Mouse (Mus musculus): ENCODE results near the gene Fam186b.
A peak's percentile ranks its signal among the peaks of the same experiment; 100 is the strongest.

Gene Fam186b

DNA sequence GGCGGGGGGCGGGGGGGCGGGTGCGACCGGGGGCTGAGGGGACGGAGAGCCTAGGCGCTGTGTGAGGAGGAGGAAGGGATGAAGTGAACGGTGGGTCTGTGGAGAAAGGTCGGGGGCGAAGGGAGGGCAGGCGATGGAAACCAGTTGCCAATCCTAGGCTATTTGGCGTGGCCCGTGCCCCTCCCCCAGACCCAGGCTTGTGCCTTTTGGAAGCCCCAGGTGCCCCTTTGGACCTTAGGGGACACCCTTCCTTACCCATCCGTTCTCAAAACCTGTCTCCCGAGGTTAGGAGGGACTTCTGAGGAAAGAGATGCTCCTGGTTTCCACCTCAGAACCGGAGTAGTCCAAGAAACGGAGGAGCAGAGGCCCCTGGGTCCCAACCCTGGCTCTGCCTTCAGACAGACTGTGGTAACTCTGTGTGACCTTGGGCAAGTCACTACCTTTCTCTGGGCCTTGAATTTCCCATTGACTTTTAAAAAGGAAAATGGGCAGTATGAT lies at the start of gene Fam186b:
TSS of gene Fam186b (minus strand) at position 405 of the 498 bp plus-strand sequence.
- peak; percentile 66 to 87 for DNase-seq (ENCODE audit: inconsistent age in 2 of 2, low spot score in 1 of 2)

DNA sequence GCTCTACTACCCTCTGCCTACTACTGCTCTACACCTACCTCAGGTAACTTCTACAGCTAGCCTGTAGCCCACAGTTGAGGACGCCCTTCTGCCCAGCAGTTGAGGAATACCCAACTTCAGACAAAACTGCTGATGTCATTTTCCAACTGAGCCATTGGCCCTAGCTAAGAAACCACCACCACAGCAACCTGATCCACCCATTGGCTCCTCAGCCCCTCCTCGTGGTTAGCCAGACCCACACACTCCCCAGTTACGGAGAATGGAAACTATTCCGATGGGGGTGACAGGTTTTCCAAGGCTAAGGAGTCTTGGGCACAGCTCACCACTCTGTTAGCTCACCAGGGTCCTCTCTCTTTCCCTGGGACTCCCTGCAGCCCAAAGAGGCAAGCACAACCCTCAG lies 49.3 kb upstream of the Fam186b start:
- no peak for DNase-seq (ENCODE audit: inconsistent age in 2 of 2, low spot score in 1 of 2)

DNA sequence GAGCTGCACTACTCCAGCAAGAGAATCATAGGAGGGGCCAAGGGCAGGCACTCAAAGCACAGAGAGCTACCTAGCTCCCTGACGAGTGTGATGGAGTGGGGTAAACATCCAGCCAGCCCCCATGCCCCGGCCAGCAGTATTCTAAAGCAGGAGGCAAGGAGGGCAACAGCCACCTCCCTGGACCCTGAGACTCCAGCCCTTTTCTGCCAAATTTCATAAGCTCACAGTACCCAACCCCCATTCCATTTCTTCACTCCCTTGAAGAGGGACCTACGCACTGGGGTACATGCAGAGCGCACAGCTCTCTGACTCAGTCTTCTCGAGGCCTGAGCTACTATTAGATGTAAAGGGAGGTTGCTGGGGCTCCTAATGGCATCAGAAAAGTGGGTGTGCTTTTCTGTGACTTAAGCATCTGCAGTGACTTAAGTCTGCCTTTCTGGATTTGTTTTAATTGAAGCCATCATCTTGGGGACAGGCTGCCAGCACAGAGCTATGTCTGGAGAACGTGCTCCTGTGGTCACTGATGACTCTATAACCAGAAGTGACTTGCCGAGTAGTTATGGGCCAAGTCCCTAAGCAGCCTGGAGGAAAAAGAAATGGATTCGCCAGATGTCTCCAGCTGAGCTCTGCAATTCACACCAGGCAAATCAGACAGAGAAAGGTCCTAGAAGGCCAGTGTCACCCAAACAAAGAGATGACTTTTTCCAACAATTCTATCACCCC lies 48.6 kb upstream of the Fam186b start:
- no peak for DNase-seq (ENCODE audit: inconsistent age in 2 of 2, low spot score in 1 of 2)

DNA sequence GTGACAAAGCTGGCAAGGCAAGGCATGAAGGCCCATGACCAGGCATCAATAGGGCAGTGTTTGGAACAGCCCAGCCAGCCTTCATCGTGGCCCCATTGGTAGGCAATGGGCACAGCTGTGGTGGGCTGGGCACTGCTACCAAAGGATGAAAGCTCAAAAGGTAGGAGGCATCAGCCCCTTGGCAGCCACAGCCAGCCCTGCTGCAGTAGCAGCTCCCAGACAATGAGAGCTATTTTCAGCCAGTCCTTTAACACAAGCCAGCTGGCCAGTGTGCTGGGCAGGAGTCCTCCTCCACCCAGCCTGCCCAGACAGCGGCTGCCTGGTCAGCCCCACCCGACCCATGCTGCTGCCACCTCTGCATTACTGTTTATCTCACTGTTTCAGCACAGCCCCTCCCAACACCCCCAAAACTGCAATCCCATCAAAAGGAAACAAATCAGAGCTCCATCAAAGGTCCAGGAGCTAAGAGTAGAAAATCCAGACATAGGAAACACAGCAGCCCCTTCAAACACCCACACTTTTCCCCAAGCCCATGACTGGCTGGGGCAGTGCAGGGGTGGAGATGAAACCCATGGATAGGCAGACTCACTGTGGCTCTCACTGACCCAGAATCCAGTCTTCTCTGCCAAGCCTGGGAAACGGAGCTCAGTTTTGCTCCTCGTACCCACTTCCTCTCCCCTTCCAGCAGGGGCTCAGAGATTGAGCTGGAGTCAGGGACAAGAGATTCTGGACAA lies 47.9 kb upstream of the Fam186b start:
- no peak for DNase-seq (ENCODE audit: inconsistent age in 2 of 2, low spot score in 1 of 2)

DNA sequence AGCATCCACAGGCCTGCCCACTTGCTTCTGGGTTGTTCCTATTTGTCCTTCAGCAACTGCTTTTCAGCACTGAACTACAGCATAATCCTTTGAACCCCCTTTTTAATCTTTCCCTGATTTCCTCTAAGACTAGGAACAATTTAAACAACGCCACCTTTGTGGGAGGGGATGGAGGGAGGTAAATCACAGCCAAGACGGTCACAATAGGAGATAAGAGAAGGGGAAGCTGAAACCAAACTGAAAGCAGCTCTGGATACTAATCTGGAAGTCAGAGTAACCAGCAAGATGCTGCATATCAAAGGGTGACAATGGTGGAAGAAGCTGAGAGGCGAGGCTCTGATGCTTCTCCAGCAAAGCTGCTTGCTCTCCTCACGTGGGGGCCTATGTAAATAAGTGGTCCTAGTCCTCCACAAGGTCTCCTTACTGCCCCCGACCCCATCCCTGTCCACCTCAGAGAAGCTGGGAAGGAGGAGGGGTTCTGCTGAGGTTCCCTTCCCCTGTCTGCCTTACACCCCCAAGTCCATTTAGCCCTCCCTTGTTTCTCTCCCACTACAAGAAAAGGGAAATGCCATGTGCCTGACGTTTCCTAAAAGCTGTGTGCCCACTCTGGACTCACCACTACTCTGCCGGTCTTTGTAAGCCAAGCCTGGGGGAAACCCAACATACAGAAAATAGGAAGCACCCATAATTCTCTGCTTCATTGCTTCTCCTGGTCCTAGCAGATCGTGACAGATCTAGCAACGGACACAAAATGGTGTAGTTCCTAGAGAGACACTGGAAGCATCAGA lies 46.7 kb upstream of the Fam186b start:
- no peak for DNase-seq (ENCODE audit: inconsistent age in 2 of 2, low spot score in 1 of 2)

DNA sequence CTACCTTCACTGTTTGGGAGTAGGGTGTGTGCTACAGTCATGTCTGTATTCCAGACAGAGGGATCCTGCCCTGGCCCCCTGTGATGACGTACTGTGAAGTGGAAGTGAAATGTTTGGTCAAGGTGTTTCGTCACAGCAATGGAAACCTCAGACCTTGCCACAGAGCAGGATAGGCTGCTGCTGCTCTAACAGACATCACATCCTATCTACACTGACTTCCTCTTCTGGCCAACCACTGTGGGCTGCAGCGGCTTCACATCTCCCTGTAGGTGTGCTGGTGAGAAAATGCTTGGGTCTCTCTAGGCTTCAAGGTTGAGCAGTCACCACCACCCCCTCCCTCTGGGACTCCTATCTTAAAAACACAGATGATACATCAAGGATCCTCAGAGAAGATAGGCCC lies 45.4 kb upstream of the Fam186b start:
- no peak for DNase-seq (ENCODE audit: inconsistent age in 2 of 2, low spot score in 1 of 2)

DNA sequence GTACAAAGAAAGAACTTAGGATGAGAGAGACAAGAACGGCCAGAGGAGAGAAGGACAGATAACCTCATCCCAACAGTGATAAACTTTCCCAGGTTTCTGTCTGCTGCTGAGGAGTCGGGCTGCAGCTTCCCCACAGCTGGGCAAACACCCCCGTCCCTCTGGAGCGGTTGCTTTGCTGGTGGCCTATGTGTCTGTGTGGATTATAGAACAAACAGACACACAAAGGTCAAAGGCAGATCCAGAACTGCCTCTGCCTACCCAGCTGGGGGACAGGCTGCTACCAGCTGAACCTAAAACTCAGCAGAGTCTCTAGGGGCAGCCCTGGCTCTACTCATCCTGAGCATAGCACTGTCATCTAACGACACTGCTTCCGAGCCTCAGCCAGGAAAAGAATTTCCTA lies 44.0 kb upstream of the Fam186b start:
- no peak for DNase-seq (ENCODE audit: inconsistent age in 2 of 2, low spot score in 1 of 2)

DNA sequence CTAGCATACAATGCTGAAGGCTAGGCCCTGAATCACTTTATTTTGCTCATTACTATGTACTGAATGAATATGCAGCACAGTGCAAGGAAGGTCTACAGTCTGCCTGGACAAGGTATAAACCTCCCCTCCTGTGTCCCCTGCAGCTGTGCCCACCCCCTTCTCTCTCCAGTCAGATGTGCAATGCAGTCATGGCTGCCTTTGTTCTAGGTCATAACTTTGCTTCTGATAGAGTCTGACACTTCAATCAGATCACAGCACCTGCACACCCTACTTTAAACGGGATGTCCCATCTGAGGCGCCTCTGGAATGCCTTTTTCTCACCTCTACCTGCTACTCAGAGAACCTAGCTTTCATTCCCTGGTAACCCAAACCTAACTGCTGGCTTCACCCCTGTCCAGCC lies 43.2 kb upstream of the Fam186b start:
- no peak for DNase-seq (ENCODE audit: inconsistent age in 2 of 2, low spot score in 1 of 2)

DNA sequence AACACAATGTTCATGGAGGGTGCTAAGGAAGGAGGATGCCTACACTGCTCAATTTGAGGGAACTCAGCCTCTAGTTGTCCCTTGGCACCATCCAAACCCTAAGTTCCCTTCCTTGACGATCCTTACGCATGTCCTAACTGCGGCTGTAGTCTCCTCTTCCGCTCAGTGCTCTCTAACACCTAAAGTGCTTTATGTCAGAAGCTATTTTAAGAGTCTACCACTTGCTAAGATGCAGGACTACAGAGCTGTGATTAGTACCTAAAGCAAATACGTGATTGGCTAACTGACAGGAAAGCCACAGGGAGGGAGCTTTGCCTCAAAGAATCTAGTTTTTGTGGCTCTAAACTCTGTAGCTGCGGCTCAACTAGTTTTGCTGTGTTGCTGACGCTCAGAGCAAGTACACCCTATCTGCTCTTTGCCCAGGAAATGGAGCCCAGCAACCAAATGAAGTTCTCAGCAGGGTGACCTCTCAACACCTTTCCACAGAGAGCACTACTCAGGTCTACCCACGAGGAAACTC lies 40.2 kb upstream of the Fam186b start:
- DNase-seq (ENCODE audit: inconsistent age in 2 of 2, low spot score in 1 of 2): no peak

DNA sequence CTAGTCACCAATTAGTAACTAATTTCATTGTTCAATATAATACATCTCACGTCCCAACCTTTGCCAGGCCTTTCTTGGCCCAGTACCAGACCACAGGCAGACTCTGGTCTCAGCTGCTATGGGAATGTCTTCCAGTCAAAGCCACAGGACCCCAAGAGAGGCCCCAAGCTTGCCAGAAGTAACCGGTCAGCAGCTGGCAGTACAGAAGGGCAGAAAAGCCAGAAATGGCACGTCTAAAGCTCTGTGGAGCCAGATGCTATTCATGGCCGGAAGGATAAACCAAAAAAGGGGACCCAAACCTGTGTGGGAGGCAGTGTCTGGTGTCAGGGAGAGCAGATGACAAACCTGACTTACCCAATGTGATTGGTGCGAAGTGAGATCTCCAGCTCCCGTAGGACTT lies 38.8 kb upstream of the Fam186b start:
- no peak for DNase-seq (ENCODE audit: inconsistent age in 2 of 2, low spot score in 1 of 2)

DNA sequence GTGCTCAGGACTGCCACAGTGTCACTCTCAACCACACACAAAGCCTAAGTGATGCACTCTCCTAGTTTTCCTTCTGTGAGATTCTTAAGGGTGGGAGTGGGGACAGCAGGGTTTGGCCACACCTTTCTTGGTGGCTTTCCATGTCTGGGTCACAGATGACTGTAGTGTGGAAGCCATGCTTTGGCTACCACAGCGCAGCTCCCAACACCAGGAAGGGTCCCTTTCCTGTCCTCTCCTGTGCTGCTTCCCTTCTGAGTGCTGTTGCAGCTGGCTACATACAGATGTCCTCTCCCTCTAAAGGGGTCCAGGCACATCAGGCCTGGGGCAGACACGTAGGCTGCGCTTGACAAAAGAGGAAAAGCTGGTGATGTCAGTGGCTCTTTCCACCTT lies 38.0 kb upstream of the Fam186b start:
- DNase-seq (ENCODE audit: inconsistent age in 2 of 2, low spot score in 1 of 2): peak in 1 of 2 experiments; percentile 64

DNA sequence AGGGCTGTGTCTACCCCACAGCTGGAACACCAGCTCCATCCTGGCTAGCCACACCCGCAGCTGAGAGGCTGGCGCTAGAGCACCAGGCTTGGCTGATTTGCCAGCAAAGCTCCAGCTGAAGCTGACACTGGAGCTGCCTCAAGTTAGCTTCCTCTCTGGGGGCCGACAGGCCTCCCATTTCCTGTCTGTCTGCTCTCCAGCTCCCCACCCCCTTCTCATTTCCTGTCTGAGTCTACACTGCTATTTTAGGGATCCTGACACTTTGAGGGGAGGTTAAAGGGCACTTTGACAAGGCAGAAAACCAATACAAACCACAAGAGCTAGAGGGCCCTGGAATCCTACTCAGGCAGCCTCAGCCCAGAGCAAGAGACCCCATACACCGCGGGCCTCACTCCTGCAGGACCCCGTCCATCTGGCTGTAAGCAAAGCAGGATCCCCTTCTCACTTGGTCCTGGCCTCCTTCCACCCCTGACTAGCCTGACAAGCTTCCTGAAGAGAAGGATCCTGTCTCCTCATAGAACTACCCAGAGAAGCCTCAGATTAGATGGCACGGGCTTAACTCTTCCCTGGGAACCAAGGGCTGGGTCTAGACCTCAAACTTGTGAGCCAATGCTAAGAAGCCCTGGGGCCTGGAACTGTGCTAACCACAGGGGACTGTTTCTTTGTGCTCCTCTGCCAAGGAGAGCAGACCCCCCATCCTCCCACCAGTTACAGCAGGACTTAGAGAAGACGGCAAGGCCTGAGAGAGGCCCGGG lies 37.4 kb upstream of the Fam186b start:
- peak; percentile 77 to 86 for DNase-seq (ENCODE audit: inconsistent age in 2 of 2, low spot score in 1 of 2)

DNA sequence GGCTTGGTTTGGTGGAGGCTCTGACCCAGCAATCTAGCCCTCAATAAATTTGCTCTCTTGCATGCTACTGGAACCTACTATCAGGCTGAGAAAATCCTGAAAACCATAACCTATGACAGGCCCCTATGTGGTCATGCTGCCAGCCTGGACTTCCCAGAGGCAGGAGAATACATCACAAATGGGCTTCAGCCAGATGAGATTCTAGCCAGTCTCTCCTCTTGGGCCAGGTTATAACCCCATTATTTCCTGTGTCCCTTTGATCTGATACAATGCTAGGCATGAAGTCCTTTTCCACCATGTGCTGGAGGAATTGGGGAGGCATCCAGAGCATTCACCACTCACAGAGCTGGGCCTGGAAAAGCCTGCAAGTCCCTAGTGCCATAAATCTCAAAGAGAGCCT lies 36.4 kb upstream of the Fam186b start:
- DNase-seq (ENCODE audit: inconsistent age in 2 of 2, low spot score in 1 of 2): no peak

DNA sequence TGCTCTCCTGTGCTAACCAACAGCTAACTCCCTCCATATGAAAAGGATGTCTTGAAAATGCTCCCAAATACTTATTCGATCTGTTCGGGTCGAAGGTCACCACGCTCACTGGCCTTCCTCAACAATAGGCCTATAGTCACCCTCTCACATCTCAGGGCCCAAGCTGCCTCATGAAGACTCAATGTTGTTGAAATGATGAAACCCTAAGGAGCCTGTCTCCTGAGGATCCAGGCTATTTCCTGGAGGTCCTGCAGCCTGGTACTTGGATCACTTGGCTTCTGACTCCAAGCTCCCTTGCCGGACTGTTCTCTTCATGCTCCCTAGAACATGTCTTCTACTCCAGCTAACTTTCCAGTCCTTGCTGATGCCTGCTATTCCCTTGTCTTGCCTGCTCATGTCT lies 35.7 kb upstream of the Fam186b start:
- no peak for DNase-seq (ENCODE audit: inconsistent age in 2 of 2, low spot score in 1 of 2)

DNA sequence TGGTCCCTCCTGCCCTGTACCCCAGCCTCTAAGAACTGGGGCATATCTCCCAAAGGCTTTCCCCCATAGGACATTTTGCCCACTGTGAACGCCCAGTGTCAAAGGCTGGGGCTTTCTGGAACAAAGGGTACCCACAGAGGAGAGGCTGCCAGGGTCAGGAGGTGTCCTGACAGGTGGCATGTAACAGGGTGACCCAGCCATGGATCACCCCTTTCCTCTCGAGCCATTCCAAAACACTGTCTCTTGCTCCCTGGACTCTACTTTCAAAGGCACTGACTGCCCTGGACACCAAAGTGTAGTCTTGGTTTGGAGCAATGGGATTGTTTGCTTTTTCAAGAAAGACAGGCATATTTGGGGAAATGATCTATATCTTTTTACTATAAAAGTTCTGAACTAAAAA lies 34.6 kb upstream of the Fam186b start:
- no peak for DNase-seq (ENCODE audit: inconsistent age in 2 of 2, low spot score in 1 of 2)

DNA sequence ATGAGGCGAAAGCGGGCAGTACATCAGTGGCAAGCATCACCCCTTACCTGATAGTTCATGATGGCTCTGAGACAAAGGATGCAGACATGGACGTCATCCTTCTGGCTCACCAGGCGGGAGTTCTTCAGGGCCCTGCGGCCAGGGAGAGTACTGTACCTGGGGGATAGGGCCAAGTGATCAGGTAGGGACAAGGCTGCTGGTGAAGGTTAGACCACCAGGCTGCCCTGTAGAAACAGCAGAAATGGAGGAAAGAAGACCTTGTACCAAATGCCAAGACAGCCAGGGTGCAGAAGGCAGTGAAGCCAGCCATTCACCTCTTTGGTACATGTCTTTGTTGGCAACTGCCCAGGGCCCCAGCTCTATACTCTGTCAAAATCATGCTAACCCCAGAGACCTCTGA lies 32.3 kb upstream of the Fam186b start:
- no peak for DNase-seq (ENCODE audit: inconsistent age in 2 of 2, low spot score in 1 of 2)

DNA sequence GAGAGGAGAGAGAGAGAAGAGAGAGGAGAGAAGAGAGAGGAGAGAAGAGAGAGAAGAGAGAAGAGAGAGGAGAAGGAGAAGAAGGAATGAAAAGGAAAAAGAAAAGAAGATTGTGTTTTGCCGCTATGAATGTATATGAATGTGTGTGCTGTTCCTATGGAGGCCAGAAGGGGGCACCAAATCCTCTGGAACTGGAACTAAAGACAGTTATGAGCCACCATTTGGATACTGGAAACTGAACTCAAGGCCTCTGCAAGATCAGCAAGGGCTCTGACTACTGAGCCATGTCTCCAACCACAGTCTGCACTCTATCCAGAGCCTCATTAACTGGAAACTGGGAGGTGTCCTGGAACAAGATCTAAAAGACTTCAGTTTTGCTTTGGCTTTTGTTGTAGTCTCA lies 31.3 kb upstream of the Fam186b start:
- DNase-seq (ENCODE audit: inconsistent age in 2 of 2, low spot score in 1 of 2): peak in 1 of 2 experiments; percentile 69

DNA sequence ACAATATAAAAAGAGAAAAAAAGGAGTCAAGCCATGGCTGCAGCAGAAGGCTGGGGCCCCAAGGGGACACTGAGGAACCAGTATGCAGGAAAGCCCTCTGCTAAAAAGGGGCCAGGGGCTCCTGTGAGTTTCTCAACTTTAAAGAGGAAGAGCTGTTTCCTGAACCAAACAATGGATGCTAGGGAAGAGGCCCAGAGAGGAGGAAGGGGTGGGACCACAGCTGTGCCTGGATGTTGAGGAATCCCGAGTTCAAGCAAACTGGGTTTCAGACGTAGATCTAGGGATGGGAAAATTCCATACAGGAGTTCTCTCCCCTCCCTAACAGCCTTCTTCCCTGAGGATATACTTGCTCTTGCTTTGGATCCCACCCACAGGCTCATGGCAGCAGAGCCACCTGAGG lies 30.7 kb upstream of the Fam186b start:
- peak in 1 of 2 experiments; percentile 49 for DNase-seq (ENCODE audit: inconsistent age in 2 of 2, low spot score in 1 of 2)

DNA sequence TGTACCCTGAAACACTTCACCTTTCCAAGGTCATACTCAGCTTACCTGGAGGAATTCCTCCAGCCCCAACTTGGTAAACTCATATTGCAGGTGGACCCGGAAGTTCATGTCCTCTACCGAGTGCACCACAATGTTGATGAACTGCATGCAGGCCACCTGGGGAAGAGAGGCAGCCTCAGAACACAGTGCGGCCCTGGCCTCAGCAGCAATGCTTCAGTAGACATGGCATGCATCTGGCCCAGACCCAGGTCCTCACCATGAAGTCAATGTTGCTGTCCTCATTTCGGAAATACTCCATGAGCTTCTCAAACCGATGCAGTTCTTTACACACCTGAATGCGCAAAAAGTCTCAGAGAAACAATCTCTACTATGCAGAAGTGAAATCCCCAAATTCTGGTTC lies 29.9 kb upstream of the Fam186b start:
- DNase-seq (ENCODE audit: inconsistent age in 2 of 2, low spot score in 1 of 2): no peak

DNA sequence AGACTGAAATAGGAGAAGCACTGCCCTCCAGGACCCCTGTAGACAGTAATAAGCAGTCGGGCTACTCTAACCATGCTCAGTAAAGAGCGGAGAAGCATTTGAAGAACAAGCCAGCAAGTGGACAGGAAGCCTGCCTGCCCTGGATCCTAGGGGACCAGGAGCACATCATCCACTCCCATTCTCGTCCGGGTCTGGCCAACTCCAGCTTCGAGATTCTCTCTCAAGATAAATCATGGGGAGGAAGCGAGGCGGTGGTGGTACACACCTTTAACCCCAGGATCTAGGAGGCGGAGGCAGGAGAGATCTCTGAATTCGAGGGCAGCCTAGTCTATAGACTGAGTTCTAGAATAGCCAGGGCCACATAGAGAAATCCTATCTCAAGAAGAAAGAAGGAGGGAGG lies 28.5 kb upstream of the Fam186b start:
- DNase-seq (ENCODE audit: inconsistent age in 2 of 2, low spot score in 1 of 2): no peak

DNA sequence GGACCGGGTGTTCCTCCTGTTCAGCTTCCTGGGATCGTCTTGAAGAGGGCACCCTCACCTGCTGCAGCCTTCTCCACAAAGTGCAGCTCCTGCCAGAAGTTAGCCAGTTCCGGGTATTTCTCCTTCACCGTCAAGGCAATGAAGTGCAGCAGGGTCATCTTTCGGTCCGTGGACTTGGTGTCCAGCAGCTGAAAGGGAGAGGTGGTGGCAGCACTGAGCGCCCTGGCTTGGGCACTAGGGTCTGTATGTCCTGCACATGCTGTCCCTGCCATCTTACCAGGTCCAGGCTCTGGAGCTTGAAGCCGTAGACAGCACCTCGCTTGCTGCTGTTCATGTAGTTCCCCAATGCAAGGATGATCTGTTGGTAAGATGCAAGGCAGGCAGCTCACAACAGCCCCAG lies 25.3 kb upstream of the Fam186b start:
- DNase-seq (ENCODE audit: inconsistent age in 2 of 2, low spot score in 1 of 2): no peak
